Mouse (Mus musculus) limb, embryonic 10.5 days (tissue): ENCODE measurements around the gene Ppp2r3a. TPM values are rescaled to one million over a fixed set of nuclear protein-coding genes. Genes with fewer than 3 reads are reported as not detected.

Experiments
- DNase-seq: peaks from one replicate; pipeline ENCODE4 v3.0.0-alpha.2; 2017; ENCODE audit warnings: low spot score
- H3K27ac ChIP-seq: fragments of 300-500 bp; sonication (generic); 2 replicates; pipeline ENCODE4 v1.5.1; 2016; ENCODE audit warnings: mild to moderate bottlenecking
- H3K27me3 ChIP-seq: fragments of 300-500 bp; sonication (generic); 2 replicates; pipeline ENCODE4 v1.6.1; 2016; ENCODE audit warnings: low read depth, mild to moderate bottlenecking; ENCODE audit not compliant: poor library complexity, severe bottlenecking
- H3K36me3 ChIP-seq: fragments of 300-500 bp; sonication (generic); 2 replicates; pipeline ENCODE4 v1.6.1; 2016; ENCODE audit warnings: mild to moderate bottlenecking, moderate library complexity
- H3K4me1 ChIP-seq: fragments of 300-500 bp; sonication (generic); 2 replicates; pipeline ENCODE4 v1.6.1; 2016
- H3K4me3 ChIP-seq: fragments of 300-500 bp; sonication (generic); 2 replicates; pipeline ENCODE4 v1.5.1; 2016; ENCODE audit warnings: mild to moderate bottlenecking, moderate library complexity
- H3K9me3 ChIP-seq: fragments of 300-500 bp; sonication (generic); replicated peaks from 2 replicates; pipeline ENCODE4 v1.6.1; 2016; ENCODE audit warnings: mild to moderate bottlenecking
- WGBS: fragments of 180-500 bp; shearing (Covaris S2); methylation state at CpG from one replicate; pipeline ENCODE4 v1.1.7; 2016; 5-methylcytosine and 5-hydroxymethylcytosine counted together
- polyA plus RNA-seq: library from polyadenylated mRNA; unstranded; fragments of >200 nt; fragmentation: Nextera tagmentation; extraction: Ambion mirVana; gene quantifications from 2 replicates; pipeline ENCODE4 v1.2.1, GENCODE M21; 2016

Gene Ppp2r3a
- 7.1 and 10.3 TPM in 2 replicates for polyA plus RNA-seq

GRCm38 (mm10) chr9:101251644-101252337, at the start of gene Ppp2r3a:
Ppp2r3a (minus strand) TSS chr9:101251795.
- Histone ChIP-seq H3K27me3 (no peaks in the 10 kb centered on the region), H3K27ac (peak within 1 kb of the TSS; percentile 96), H3K36me3 (no peaks in the 10 kb centered on the region), H3K4me3 (peak within 1 kb of the TSS; percentile 76), H3K9me3 (no peaks in the 10 kb centered on the region), H3K4me1 (peaks cover 13% of the 10 kb centered on the region)
- peak; percentile 100 for DNase-seq
- WGBS: 2% methylated on average over 47 of the region's 50 CpGs

- no peak for DNase-seq
- Histone ChIP-seq H3K9me3 (no peaks in the 10 kb centered on the region), H3K4me3 (no peak overlapping the region), H3K4me1 (no peaks in the 10 kb centered on the region), H3K27ac (no peak overlapping the region), H3K27me3 (no peaks in the 10 kb centered on the region), H3K36me3 (no peaks in the 10 kb centered on the region)
- WGBS: 89% methylated on average over 4 of the region's 4 CpGs
Measured at GRCm38 (mm10) chr9:101300441-101300935, 48.9 kb upstream of the Ppp2r3a start.

GRCm38 (mm10) chr9:101291676-101292660, 40.4 kb upstream of the Ppp2r3a start:
- DNase-seq: no peak
- Histone ChIP-seq H3K36me3 (no peaks in the 10 kb centered on the region), H3K4me3 (no peak overlapping the region), H3K9me3 (no peaks in the 10 kb centered on the region), H3K27me3 (no peaks in the 10 kb centered on the region), H3K27ac (no peak overlapping the region), H3K4me1 (peaks cover 8% of the 10 kb centered on the region)
- WGBS: 90% methylated on average over 19 of the region's 19 CpGs

GRCm38 (mm10) chr9:101290876-101291275, 39.3 kb upstream of the Ppp2r3a start:
- DNase-seq: no peak
- H3K9me3 ChIP-seq: no peaks in the 10 kb centered on the region
- 66% methylated on average over 1 of the region's 1 CpGs for WGBS
- no peak overlapping the region for H3K4me3 ChIP-seq
- H3K36me3 ChIP-seq: no peaks in the 10 kb centered on the region
- no peak overlapping the region for H3K27ac ChIP-seq
- no peaks in the 10 kb centered on the region for H3K27me3 ChIP-seq
- H3K4me1 ChIP-seq: peaks cover 8% of the 10 kb centered on the region

- peak overlapping the region; percentile 9; the same call in 1 of the 2 replicates for H3K27ac ChIP-seq
- 84% methylated on average over 11 of the region's 11 CpGs for WGBS
- no peaks in the 10 kb centered on the region for H3K27me3 ChIP-seq
- no peak for DNase-seq
- H3K4me1 ChIP-seq: peaks cover 8% of the 10 kb centered on the region
- H3K4me3 ChIP-seq: no peak overlapping the region
- H3K36me3 ChIP-seq: no peaks in the 10 kb centered on the region
- no peaks in the 10 kb centered on the region for H3K9me3 ChIP-seq
Measured at GRCm38 (mm10) chr9:101289750-101290149, 38.2 kb upstream of the Ppp2r3a start.

- peaks cover 8% of the 10 kb centered on the region for H3K4me1 ChIP-seq
- H3K9me3 ChIP-seq: no peaks in the 10 kb centered on the region
- no peak for DNase-seq
- no peaks in the 10 kb centered on the region for H3K36me3 ChIP-seq
- WGBS: 91% methylated on average over 14 of the region's 14 CpGs
- H3K27ac ChIP-seq: peak overlapping the region; percentile 9; the same call in 1 of the 2 replicates
- H3K27me3 ChIP-seq: no peaks in the 10 kb centered on the region
- no peak overlapping the region for H3K4me3 ChIP-seq
Measured at GRCm38 (mm10) chr9:101288901-101289647, 37.5 kb upstream of the Ppp2r3a start.

- DNase-seq: no peak
- Histone ChIP-seq H3K9me3 (no peaks in the 10 kb centered on the region), H3K4me1 (peaks cover 8% of the 10 kb centered on the region), H3K36me3 (no peaks in the 10 kb centered on the region), H3K4me3 (no peak overlapping the region), H3K27ac (no peak overlapping the region), H3K27me3 (no peaks in the 10 kb centered on the region)
- 90% methylated on average over 4 of the region's 4 CpGs for WGBS
Measured at GRCm38 (mm10) chr9:101286766-101287165, 35.2 kb upstream of the Ppp2r3a start.

GRCm38 (mm10) chr9:101284049-101284448, 32.5 kb upstream of the Ppp2r3a start:
- Histone ChIP-seq H3K27me3 (no peaks in the 10 kb centered on the region), H3K4me3 (no peak overlapping the region), H3K9me3 (no peaks in the 10 kb centered on the region), H3K27ac (no peak overlapping the region), H3K4me1 (peaks cover 6% of the 10 kb centered on the region), H3K36me3 (no peaks in the 10 kb centered on the region)
- WGBS: 71% methylated on average over 4 of the region's 4 CpGs
- no peak for DNase-seq

- Histone ChIP-seq H3K36me3 (no peaks in the 10 kb centered on the region), H3K4me3 (no peak overlapping the region), H3K9me3 (no peaks in the 10 kb centered on the region), H3K4me1 (peaks cover 6% of the 10 kb centered on the region), H3K27ac (no peak overlapping the region), H3K27me3 (no peaks in the 10 kb centered on the region)
- WGBS: 87% methylated on average over 6 of the region's 6 CpGs
- DNase-seq: no peak
Measured at GRCm38 (mm10) chr9:101282651-101283050, 31.1 kb upstream of the Ppp2r3a start.

- WGBS: 87% methylated on average over 4 of the region's 4 CpGs
- no peaks in the 10 kb centered on the region for H3K36me3 ChIP-seq
- H3K4me1 ChIP-seq: peaks cover 6% of the 10 kb centered on the region
- no peaks in the 10 kb centered on the region for H3K27me3 ChIP-seq
- DNase-seq: no peak
- H3K4me3 ChIP-seq: no peak overlapping the region
- H3K27ac ChIP-seq: no peak overlapping the region
- H3K9me3 ChIP-seq: no peaks in the 10 kb centered on the region
Measured at GRCm38 (mm10) chr9:101281906-101282305, 30.3 kb upstream of the Ppp2r3a start.

GRCm38 (mm10) chr9:101281326-101281725, 29.7 kb upstream of the Ppp2r3a start:
- H3K9me3 ChIP-seq: no peaks in the 10 kb centered on the region
- H3K36me3 ChIP-seq: no peaks in the 10 kb centered on the region
- peaks cover 6% of the 10 kb centered on the region for H3K4me1 ChIP-seq
- DNase-seq: no peak
- H3K27ac ChIP-seq: no peak overlapping the region
- H3K4me3 ChIP-seq: no peak overlapping the region
- 91% methylated on average over 11 of the region's 11 CpGs for WGBS
- H3K27me3 ChIP-seq: no peaks in the 10 kb centered on the region

GRCm38 (mm10) chr9:101280867-101281266, 29.3 kb upstream of the Ppp2r3a start:
- whole genome bisulfite sequencing: 94% methylated on average over 6 of the region's 6 CpGs
- H3K9me3 ChIP-seq: no peaks in the 10 kb centered on the region
- H3K4me3 ChIP-seq: no peak overlapping the region
- no peak for DNase-seq
- H3K27me3 ChIP-seq: no peaks in the 10 kb centered on the region
- no peaks in the 10 kb centered on the region for H3K36me3 ChIP-seq
- H3K27ac ChIP-seq: no peak overlapping the region
- peaks cover 6% of the 10 kb centered on the region for H3K4me1 ChIP-seq
